Mouse (Mus musculus) testis, adult 2 months (tissue): ENCODE data around the gene Cmtm4.

ENCODE experiments used
- CTCF ChIP-seq: fragments of 200-500 bp; IDR thresholded peaks from 2 replicates; pipeline ENCODE4 v1.5.1; 2012; ENCODE audit warnings: low read depth, mild to moderate bottlenecking, inconsistent platforms, low read length, moderate library complexity; ENCODE audit not compliant: control insufficient read depth, insufficient read depth, insufficient replicate concordance
- POLR2A ChIP-seq: fragments of 200-500 bp; IDR thresholded peaks from 2 replicates; pipeline ENCODE4 v1.6.1; 2012; ENCODE audit warnings: low read depth, mild to moderate bottlenecking, inconsistent platforms, low read length, moderate library complexity; ENCODE audit not compliant: control insufficient read depth

DNA sequence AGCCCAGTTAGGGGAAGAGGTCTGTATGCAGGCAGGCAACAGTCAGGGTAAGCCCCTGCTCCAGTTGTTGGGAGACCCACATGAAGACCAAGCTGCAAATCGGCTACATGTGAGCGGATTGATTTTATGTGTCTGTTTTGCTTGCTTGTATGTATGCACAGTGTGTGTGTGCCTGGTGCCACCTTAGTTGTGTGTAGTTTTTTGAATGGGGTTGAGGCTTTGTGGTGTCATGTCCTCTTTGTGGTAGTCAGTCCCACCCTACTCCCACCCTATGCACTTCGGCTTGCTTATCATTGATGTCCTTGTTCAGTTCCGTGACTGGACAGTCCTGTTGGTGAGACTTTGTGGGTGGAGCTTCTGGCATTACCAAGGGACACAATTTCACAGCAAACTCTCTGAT is 18.2 kb upstream of the Cmtm4 start:
- no peak for TF ChIP-seq CTCF
- no peak for TF ChIP-seq POLR2A
